Mouse (Mus musculus): ENCODE data around the gene Ccdc189.

DNA sequence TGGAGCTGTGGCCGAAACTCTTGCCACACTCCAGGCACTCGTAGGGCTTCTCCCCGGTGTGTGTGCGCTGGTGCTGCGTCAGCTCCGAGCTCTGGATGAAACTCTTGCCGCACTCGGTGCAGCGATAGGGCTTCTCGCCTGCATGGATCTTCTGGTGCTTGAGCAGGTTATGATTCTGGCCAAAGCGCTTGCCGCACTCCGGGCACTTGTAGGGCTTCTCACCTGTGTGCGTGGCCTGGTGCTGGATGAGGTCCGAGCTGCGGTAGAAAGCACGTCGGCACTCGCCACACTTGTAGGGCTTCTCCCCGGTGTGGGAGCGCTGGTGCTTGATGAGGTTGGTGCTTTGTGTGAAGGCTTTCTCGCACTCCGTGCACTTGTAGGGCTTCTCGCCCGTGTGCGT is 23.2 kb upstream of the Ccdc189 start:
- TF ChIP-seq POLR2A (IDR thresholded peaks at IDR 0.05; ENCODE audit: extremely low read depth, insufficient read depth, low read length) (no peak), CTCF (IDR thresholded peaks at IDR 0.05; ENCODE audit: low read depth, low read length) (no peak)
